Mouse (Mus musculus) thymus, postnatal 4 days (tissue): ENCODE data around the gene Slc35a1.
"Not testable (repeated sequence)": the region's sequence is repeated elsewhere in the genome, so short reads cannot be mapped to it uniquely, and the experiment has no call there.

Experiments used
- DNase-seq: peaks from one replicate; pipeline ENCODE4 v3.0.0; 2021

The Slc35a1 gene

DNA sequence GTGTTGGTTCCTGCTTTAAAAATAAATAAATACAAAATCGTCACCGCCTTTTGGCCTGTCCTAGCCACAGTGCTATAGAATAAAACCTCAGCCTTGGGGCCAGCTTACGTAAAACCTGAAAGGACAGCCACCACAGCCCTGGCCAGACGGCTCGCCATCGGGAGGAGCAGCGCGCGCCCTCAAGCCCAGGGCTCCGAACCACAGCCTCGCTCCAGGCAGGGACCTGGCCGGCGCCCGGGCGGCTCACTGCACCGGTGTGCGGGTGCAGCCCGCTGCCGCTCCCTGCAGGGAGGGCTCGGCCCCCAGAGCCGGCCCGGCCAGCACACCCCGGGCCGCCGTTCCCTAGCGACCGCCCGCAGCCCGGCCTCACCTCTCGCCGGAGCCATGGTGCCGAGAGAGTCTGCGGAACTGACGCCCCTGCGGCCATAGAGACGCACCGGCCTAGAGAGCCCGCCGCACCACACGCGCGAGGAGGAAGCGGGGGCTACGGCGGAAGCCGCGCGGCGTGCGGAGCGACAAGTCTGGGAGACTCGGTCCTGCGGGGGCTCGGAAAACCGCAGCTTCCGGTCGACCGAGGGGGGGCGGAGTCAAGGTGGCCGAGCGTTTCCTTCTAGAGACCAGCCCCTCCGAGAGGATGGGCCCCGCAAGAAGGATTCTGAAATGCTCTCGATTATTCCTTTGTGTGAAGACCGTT lies at the start of gene Slc35a1:
Slc35a1 (minus strand) TSS at position 565 of the 694 bp plus-strand sequence.
- DNase-seq, result peak; percentile 95

- no peak for DNase-seq
Measured at GRCm38 (mm10) chr4:34734461-34734860, 47.2 kb upstream of the Slc35a1 start.

GRCm38 (mm10) chr4:34733415-34733814 lies 46.2 kb upstream of the Slc35a1 start:
- not testable (repeated sequence) for DNase-seq

DNA sequence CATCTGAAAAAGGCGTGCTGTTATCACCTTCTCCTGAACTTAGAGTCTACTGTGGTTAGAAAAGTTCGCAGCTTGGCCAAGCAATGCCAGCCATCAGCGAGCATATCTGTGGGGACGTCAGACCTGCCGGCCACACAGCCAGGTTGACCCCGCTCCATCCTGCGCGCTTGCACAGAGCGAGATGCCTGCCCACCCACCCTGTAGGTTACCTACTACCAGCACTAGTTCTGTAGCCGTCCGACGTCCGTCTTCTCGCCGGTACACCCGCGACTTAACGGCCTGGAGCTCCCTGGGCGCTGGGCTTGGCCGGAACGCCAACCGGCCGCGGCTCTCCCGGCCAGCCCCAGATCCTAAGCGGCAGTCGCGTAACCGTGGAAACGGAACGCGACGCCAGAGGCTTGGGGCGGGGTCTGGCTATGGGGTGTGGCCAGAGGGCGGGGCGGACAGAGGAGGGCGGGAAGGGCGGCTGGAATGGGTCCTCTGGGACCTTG lies 42.7 kb upstream of the Slc35a1 start, which contains the start of gene Cfap206:
Cfap206 (minus strand) TSS at position 356 of the 491 bp plus-strand sequence.
- peak; percentile 54 for DNase-seq

DNA sequence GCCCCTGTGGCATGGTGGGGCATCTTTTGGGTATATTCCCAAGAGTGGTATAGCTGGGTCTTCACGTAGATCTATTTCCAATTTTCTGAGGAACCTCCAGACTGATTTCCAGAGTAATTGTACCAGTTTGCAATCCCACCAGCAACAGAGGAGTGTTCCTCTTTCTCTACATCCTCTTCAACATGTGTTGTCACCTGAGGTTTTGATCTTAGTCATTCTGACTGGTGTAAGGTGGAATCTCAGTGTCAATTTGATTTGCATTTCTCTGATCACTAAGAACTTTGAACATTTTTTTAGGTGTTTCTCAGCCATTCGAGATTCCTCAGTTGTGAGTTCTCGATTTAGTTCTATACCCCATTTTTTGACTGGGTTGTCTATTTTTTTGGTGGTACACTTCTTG lies 38.5 kb upstream of the Slc35a1 start:
- DNase-seq, result not testable (repeated sequence)

DNA sequence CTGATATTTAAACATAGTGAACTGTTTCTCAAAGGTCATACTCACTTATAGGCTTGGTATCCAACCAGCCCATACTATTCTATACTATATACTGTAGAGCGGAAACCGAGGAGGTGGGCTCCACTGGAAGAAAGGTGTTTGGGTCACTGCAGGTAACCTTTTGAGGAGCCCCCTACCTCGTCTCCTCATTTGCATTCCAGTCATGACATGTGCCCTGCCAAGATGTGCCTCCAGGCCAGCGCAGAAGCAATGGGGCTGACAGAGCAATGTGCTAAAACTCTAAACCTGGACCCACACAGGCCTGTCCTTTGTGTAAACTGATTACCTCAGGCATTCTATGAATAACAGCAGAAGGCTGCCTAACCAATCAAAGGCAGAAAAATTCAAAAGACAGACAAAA lies 37.1 kb upstream of the Slc35a1 start:
- DNase-seq, result no peak

DNA sequence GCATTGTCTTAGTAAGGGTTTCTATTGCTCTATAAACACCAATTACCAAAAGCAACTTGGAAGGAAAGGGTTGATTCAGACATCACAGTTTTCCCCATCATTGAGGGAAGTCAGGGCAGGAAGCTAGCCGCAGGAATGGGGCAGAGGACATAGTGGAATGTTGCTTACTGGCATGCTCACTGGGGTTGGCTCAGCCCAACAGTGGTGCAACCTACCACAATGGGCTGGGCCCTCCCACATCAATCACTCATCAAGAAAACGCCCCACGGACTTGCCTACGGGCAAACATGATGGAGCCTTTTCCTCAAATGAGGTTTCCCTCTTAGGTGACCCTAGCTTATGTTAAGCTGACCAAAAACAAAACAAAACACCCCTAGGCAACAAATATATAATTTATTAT lies 35.9 kb upstream of the Slc35a1 start:
- DNase-seq, result no peak

- DNase-seq, result no peak
Measured at GRCm38 (mm10) chr4:34720127-34720895, 33.1 kb upstream of the Slc35a1 start.

DNA sequence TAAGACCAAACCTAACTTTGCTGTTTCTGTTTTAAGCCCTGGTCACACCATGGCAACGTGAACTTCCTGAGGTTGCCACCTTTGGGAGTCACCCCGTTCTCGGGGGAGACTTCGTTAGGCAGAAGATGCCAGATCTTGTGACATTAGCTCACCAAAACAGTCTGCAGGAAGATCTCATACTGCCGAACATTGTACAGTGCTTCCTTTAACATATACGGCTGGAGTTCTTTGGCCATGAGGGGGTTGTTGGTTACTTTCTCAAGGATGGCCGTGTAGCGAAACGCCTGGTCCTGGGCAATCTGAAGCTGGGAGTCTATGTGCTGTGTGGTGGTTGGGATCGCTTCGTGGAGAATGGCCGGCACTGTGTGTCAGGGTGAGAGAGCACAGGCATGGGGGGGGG lies 32.2 kb upstream of the Slc35a1 start:
- no peak for DNase-seq

DNA sequence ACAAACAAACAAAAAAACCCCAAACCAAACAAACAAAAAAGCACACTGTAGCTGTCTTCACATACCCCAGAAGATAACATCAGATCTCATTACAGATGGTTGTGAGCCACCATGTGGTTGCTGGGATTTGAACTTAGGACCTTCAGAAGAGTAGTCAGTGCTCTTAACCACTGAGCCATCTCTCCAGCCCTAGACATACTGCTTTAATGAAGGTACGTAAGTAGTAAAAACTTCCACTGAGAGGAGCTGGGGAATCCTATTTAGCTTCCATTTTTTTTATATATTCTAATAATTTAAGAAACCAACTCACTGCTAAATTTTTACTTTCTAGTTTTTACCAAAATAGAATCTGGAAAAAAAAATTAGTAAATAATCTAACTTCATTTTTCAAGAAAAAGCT lies 27.8 kb upstream of the Slc35a1 start:
- DNase-seq, result no peak

GRCm38 (mm10) chr4:34708127-34708526 lies 20.9 kb upstream of the Slc35a1 start:
- no peak for DNase-seq

DNA sequence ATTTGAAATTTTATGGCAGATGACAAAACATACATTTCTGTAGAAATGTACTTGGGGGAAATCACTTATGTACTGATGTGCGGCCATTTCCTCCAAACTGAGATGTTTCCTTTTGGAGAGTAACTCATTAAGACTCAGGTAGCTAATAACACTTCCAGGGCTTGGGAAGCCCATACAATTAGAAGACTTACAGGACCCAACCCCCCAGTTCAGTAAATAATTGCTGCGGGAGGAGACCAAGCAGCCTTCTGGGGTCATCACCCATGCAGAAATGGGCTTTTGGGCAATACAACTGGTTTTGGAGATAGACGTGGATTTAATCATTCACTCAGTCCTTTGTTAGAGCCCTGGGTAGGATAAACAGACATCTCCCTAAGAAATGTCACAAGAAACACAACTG lies 20.0 kb upstream of the Slc35a1 start:
- DNase-seq, result no peak

GRCm38 (mm10) chr4:34703029-34703428 lies 15.8 kb upstream of the Slc35a1 start:
- DNase-seq, result no peak

DNA sequence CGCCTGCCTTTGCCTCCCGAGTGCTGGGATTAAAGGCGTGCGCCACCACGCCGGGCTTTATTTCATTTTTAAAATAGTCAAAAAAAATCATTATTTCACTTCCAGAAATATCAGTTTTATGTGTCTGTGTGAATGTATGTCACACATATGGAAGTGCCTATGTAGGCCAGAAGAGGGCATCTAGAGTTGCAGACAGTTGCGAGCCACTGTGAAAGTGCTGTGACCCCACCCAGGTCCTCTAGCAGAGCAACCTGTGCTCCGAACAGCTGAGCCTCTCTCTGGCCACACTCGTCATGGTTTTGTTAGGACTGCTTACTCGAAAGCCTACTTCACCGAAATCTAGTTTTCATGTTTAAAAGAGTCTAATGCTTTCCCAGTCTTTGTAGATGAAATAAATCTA lies 15.0 kb upstream of the Slc35a1 start:
- DNase-seq, result no peak

GRCm38 (mm10) chr4:34701528-34701927 lies 14.3 kb upstream of the Slc35a1 start:
- peak; percentile 84 for DNase-seq

DNA sequence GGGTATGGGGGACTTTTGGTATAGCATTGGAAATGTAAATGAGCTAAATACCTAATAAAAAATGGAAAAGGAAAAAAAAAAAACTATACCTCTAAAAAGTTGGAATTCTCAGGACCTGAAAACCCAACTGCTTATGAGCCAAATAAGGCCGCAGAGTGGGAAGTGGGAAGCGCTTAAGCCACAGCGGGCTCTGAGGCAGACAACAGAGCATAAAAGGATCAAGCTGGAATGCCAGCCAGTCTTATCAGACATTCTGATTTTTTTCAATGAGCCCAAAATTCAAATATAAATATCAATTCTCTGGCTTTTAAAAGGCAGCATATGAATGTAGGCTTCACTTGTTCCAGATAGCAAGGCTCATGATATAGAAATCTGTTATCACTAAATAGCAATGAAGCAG lies 783 bp upstream of the Slc35a1 start:
- DNase-seq, result no peak

GRCm38 (mm10) chr4:34680530-34680929 lies 6.7 kb downstream of the Slc35a1 start:
- no peak for DNase-seq

- DNase-seq, result no peak
Measured at GRCm38 (mm10) chr4:34673721-34674120, 13.5 kb downstream of the Slc35a1 start.

DNA sequence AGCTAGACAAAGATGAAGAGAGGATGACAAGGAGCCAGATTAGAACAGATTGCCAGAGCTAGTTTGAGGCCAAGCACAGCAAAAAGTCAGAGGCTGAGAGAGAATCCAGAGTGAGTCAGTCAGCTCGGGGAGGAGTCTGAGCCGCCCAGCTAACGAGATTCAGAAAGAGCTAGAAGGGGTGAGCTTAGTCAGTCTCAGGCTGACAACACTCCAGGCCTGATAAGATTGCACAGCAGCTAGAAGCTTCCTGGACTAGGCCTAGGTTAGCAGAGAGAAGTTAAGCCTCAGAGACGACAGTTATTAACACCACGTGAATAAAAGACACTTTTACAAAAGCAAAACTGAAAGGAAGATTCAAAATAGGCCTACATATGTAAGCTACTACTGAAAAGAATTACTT lies 19.3 kb downstream of the Slc35a1 start:
- DNase-seq, result no peak

DNA sequence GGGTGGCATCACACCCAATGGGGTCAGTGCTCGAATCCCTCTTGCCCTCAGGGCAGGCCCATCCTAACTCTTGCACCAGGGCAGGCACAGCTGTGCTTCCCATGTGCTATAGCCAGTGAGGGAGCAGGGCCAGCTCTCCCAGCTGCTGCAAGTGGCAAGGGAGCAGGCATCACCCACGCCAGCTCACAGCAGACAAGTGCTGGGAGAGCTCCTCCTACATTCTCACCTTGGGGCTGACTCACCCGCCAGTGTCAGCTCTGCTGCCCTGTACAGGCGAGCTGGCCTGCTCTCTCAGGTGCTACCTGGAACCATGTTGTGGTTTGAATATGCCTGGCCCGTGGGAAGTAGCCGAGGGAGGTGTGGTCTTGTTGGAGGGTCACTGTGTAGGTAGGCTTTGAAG lies 25.3 kb downstream of the Slc35a1 start:
- no peak for DNase-seq

DNA sequence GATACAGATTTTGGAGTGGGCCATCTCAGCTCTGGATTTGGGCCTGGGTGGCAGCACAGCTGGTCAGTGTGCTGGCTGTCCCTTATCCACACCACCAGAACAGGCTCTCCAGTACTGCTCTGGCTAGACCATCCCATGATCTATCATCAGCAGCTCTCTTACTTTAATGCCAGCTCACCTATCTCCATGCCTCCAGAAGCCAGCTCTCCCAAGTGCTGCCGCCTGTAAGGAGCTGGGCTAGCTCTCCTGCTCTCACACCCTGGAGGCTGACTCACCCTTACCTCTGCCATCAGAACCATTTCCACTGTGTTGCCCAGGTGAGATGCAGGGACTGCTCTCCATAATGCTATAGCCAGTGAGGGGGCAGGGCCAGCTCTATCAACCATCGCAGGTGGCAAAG lies 25.7 kb downstream of the Slc35a1 start:
- no peak for DNase-seq

GRCm38 (mm10) chr4:34659012-34659411 lies 28.2 kb downstream of the Slc35a1 start:
- no peak for DNase-seq

DNA sequence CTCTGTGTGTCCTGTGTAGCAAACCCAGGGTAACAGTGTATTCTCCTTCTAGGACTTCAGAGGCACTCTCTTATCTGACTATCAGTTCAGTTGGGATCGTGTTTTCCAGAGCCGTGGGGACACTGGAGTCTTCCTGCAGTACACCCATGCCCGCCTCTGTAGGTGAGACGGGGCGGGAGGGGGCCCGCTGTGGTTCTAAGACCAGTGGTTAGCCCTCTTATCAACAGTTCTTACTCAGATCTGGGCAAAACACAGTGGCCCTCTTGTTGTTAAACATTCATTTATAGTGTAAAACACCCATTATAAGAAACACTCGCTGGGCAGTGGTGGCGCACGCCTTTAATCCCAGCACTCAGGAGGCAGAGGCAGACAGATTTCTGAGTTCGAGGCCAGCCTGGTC lies 31.1 kb downstream of the Slc35a1 start:
- DNase-seq, result no peak

DNA sequence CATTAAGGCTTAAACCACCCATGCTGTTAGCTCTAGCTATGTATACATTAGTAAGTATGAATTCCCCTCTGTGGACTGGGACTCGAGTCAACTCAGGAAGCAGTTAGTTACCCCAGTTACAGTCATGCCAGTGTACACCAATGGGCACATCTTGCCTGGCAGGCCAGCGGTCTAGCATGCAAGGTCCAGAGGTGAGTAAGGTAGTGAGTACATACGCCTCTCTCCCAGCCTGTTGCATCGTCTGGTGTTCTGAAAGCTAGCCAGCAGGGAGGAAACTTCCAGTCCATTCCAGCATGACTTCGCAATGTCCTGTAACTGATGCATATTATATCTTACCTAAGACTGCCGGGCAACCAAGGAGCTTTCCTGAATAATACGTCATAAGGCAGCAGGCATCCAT lies 34.1 kb downstream of the Slc35a1 start:
- no peak for DNase-seq
